Mouse (Mus musculus) embryonic fibroblast, embryonic 13.5 days (primary cell): ENCODE measurements around the gene Fnbp1.

Source experiments
- CTCF ChIP-seq: IDR thresholded peaks from 2 replicates; pipeline ENCODE4 v1.5.1; 2011; ENCODE audit warnings: mild to moderate bottlenecking, control low read depth, low read length, moderate library complexity, borderline replicate concordance; ENCODE audit not compliant: insufficient read depth
- POLR2A ChIP-seq: IDR thresholded peaks from 2 replicates; pipeline ENCODE4 v1.6.1; 2011; ENCODE audit warnings: low read depth, mild to moderate bottlenecking, control low read depth, low read length, moderate library complexity

- TF ChIP-seq POLR2A: no peak
- TF ChIP-seq CTCF: no peak
These were observed 158.8 kb downstream of the Fnbp1 start for GRCm38 (mm10) chr2:30983024-30983423.
